9 mouse cellular contexts compared by ENCODE assay signal in the genomic region with DNA sequence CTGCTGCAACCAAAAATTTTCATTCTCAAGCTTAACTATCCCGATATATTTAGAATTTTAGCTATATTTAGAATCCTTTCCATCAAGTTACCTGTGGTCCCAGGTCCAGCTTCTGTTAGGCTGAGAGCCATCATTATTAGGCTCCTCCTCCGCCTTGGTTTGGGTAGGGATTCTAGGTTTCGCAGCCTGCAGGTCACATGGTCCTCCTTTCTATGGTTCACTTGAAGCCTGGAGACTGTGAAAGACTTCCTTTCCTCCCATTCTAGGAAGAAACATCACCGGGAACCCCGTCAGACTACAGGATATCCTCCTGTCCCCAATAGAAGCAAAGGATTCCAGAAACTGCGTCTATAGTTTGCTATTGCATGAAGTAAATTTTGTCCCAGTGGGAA. TPM values are rescaled to one million over a fixed set of nuclear protein-coding genes. Genes with fewer than 3 reads are reported as not detected.
A peak's percentile ranks its signal among the peaks of the same experiment; 100 is the strongest.
DNase-seq lines count a peak whose midpoint lies in the region; ATAC-seq lines count a peak whose summit lies in the region.
"Had no signal": no experiment of that assay in that cellular context is flagged by ENCODE, and none has a peak within 500 bp of the region (broad histone marks: within the 10 kb centered on the region; RNA-seq: fewer than 3 reads in every experiment).

No protein-coding gene starts in this region.

- DNase-seq in heart, embryonic 10.5 days (ENCODE audit: low spot score) = no peak
- DNase-seq in heart, postnatal 36 days = no peak
- DNase-seq in embryonic facial prominence, embryonic 14.5 days (ENCODE audit: low spot score) = no peak
- no peak for DNase-seq in left cerebral cortex, adult 18-20 months (ENCODE audit: low spot score in 2 of 2)
- no peak for DNase-seq in layer of hippocampus, adult 9-10 months (ENCODE audit: low spot score)
- no peak for DNase-seq in cerebellum, adult 11-12 months
- DNase-seq: adrenal gland, adult 2 months had no signal

- H3K4me1 ChIP-seq in heart, embryonic 10.5 days = peaks cover 14% of the 10 kb centered on the region
- peaks cover 27% of the 10 kb centered on the region for H3K4me1 ChIP-seq in embryonic facial prominence, embryonic 14.5 days (ENCODE audit: control insufficient read depth, insufficient read depth, low read length)
- H3K4me1 ChIP-seq in hindbrain, embryonic 13.5 days (replicated peaks) = peaks cover 40% of the 10 kb centered on the region
- H3K4me1 ChIP-seq in midbrain, embryonic 12.5 days = peaks cover 20% of the 10 kb centered on the region

- H3K27ac ChIP-seq in heart, embryonic 10.5 days = peak overlapping the region; percentile 64; the same call in 1 of the 2 replicates
- H3K27ac ChIP-seq in embryonic facial prominence, embryonic 14.5 days (replicated peaks; ENCODE audit: low read depth, low read length) = peak overlapping the region; percentile 85
- peak overlapping the region; percentile 97 for H3K27ac ChIP-seq in hindbrain, embryonic 13.5 days
- peak overlapping the region; percentile 75 for H3K27ac ChIP-seq in midbrain, embryonic 12.5 days (replicated peaks)

- H3K4me2 ChIP-seq in embryonic facial prominence, embryonic 14.5 days (ENCODE audit: low read depth, low read length) = peak overlapping the region; percentile 74
- H3K4me2 ChIP-seq in hindbrain, embryonic 13.5 days = peak overlapping the region; percentile 64
- H3K4me2 ChIP-seq in midbrain, embryonic 12.5 days (replicated peaks) = peak overlapping the region; percentile 62

- H3K4me3 ChIP-seq in heart, embryonic 10.5 days = 0 out of 2 replicates have a peak overlapping the region, but pooled peaks have one; percentile 32
- H3K4me3 ChIP-seq in embryonic facial prominence, embryonic 14.5 days (ENCODE audit: low read depth, low read length) = no peak overlapping the region
- no peak overlapping the region for H3K4me3 ChIP-seq in hindbrain, embryonic 13.5 days
- H3K4me3 ChIP-seq in midbrain, embryonic 12.5 days = no peak overlapping the region

- no peak overlapping the region; the same call in 1 of the 2 replicates for H3K9ac ChIP-seq in embryonic facial prominence, embryonic 14.5 days (ENCODE audit: low read depth, low read length)
- no peak overlapping the region for H3K9ac ChIP-seq in hindbrain, embryonic 13.5 days
- H3K9ac ChIP-seq in midbrain, embryonic 12.5 days (replicated peaks) = no peak overlapping the region

- 61% methylated on average over 6 of the region's 6 CpGs for WGBS in heart, embryonic 10.5 days
- 73% methylated on average over 6 of the region's 6 CpGs for WGBS in embryonic facial prominence, embryonic 14.5 days
- WGBS in hindbrain, embryonic 13.5 days = 71% methylated on average over 6 of the region's 6 CpGs
- WGBS in midbrain, embryonic 12.5 days = 78% methylated on average over 6 of the region's 6 CpGs

- ATAC-seq in embryonic facial prominence, embryonic 14.5 days (ENCODE audit: low read depth) = no peak
- no peak for ATAC-seq in hindbrain, embryonic 13.5 days (ENCODE audit: low FRiP score)
- ATAC-seq in midbrain, embryonic 12.5 days (ENCODE audit: low FRiP score, low read depth) = no peak

- 0 out of 2 replicates have a peak, but pooled peaks cover 2% of the 10 kb centered on the region for H3K27me3 ChIP-seq in heart, embryonic 10.5 days (ENCODE audit: insufficient read depth, poor library complexity, severe bottlenecking)
- no peaks in the 10 kb centered on the region for H3K27me3 ChIP-seq in embryonic facial prominence, embryonic 14.5 days (replicated peaks; ENCODE audit: control insufficient read depth, insufficient read depth, low read length)
- no peaks in the 10 kb centered on the region for H3K27me3 ChIP-seq in hindbrain, embryonic 13.5 days
- peaks cover 14% of the 10 kb centered on the region for H3K27me3 ChIP-seq in midbrain, embryonic 12.5 days

- no peaks in the 10 kb centered on the region for H3K9me3 ChIP-seq in heart, embryonic 10.5 days
- no peaks in the 10 kb centered on the region for H3K9me3 ChIP-seq in embryonic facial prominence, embryonic 14.5 days (ENCODE audit: control insufficient read depth, low read length)
- H3K9me3 ChIP-seq in hindbrain, embryonic 13.5 days = no peaks in the 10 kb centered on the region
- H3K9me3 ChIP-seq in midbrain, embryonic 12.5 days = no peaks in the 10 kb centered on the region

- H3K36me3 ChIP-seq in heart, embryonic 10.5 days = no peaks in the 10 kb centered on the region
- no peaks in the 10 kb centered on the region for H3K36me3 ChIP-seq in embryonic facial prominence, embryonic 14.5 days (ENCODE audit: control insufficient read depth, insufficient read depth, low read length)
- H3K36me3 ChIP-seq in hindbrain, embryonic 13.5 days = no peaks in the 10 kb centered on the region
- H3K36me3 ChIP-seq in midbrain, embryonic 12.5 days = no peaks in the 10 kb centered on the region

- intact Hi-C loops in heart, postnatal 36 days (cut with DNase I) = loop anchor here (5.0 kb wide), 3 partner anchors 195 to 560 kb away; a partner anchor contains a TSS

RNA-seq across cellular contexts. Expression of a gene that starts 8.9 kb away (rescaled TPM):
- polyA plus RNA-seq in heart, embryonic 10.5 days (2016; fragmentation: Nextera tagmentation; extraction: Ambion mirVana) = 0.20 and 0.36 TPM in 2 replicates
- total RNA-seq in heart, postnatal 36 days (2021) = not detected
- polyA plus RNA-seq in embryonic facial prominence, embryonic 14.5 days (2014; fragmentation: Nextera tagmentation; extraction: Ambion mirVana) = 0.56 and 1.2 TPM in 2 replicates
- 0.41 and 0.44 TPM in 2 replicates for polyA plus RNA-seq in hindbrain, embryonic 13.5 days (2015; fragmentation: Nextera tagmentation; extraction: Ambion mirVana)
- polyA plus RNA-seq in midbrain, embryonic 12.5 days (2016; fragmentation: Nextera tagmentation; extraction: Ambion mirVana) = 0.24 and 0.28 TPM in 2 replicates
- total RNA-seq in left cerebral cortex, adult 18-20 months (2021) = under 1 TPM; 0.23 to 0.60 TPM
- total RNA-seq: adrenal gland, adult 2 months had no signal

RNA-seq across cellular contexts. Expression of a gene that starts 38.8 kb away (rescaled TPM):
- 14.4 and 17.2 TPM in 2 replicates for polyA plus RNA-seq in heart, embryonic 10.5 days (2016; fragmentation: Nextera tagmentation; extraction: Ambion mirVana)
- 1 to 10 TPM; 1.0 to 1.2 TPM for total RNA-seq in heart, postnatal 36 days (2021)
- 12.5 and 13.8 TPM in 2 replicates for polyA plus RNA-seq in embryonic facial prominence, embryonic 14.5 days (2014; fragmentation: Nextera tagmentation; extraction: Ambion mirVana)
- 9.6 and 10.4 TPM in 2 replicates for polyA plus RNA-seq in hindbrain, embryonic 13.5 days (2015; fragmentation: Nextera tagmentation; extraction: Ambion mirVana)
- polyA plus RNA-seq in midbrain, embryonic 12.5 days (2016; fragmentation: Nextera tagmentation; extraction: Ambion mirVana) = 17.7 and 18.2 TPM in 2 replicates
- total RNA-seq in left cerebral cortex, adult 18-20 months (2021) = 1 to 10 TPM; 2.5 to 3.0 TPM

RNA-seq across cellular contexts. Expression of a gene that starts 38.8 kb away (rescaled TPM):
- 5.9 and 8.5 TPM in 2 replicates for polyA plus RNA-seq in heart, embryonic 10.5 days (2016; fragmentation: Nextera tagmentation; extraction: Ambion mirVana)
- 1 to 10 TPM; 5.4 to 6.7 TPM for total RNA-seq in heart, postnatal 36 days (2021)
- polyA plus RNA-seq in embryonic facial prominence, embryonic 14.5 days (2014; fragmentation: Nextera tagmentation; extraction: Ambion mirVana) = 12.4 and 16.9 TPM in 2 replicates
- polyA plus RNA-seq in hindbrain, embryonic 13.5 days (2015; fragmentation: Nextera tagmentation; extraction: Ambion mirVana) = 32.7 and 34.8 TPM in 2 replicates
- 20.9 and 22.4 TPM in 2 replicates for polyA plus RNA-seq in midbrain, embryonic 12.5 days (2016; fragmentation: Nextera tagmentation; extraction: Ambion mirVana)
- total RNA-seq in left cerebral cortex, adult 18-20 months (2021) = 10 to 100 TPM; 14.5 to 14.7 TPM
